In genomic region chr9:21032491-21032890, GRCm38 (mm10) we compare ENCODE assay signal across 8 mouse cellular contexts. TPM values are rescaled to one million over a fixed set of nuclear protein-coding genes. Genes with fewer than 3 reads are reported as not detected.
DNase-seq lines count a peak whose midpoint lies in the region; ATAC-seq and TF ChIP-seq lines count a peak whose summit lies in the region.

No protein-coding gene starts in this region.

- 2% methylated on average over 7 of the region's 7 CpGs for whole genome bisulfite sequencing in heart, embryonic 15.5 days
- 1% methylated on average over 7 of the region's 7 CpGs for WGBS in hindbrain, embryonic 15.5 days
- 3% methylated on average over 7 of the region's 7 CpGs for WGBS in midbrain, embryonic 15.5 days

- TF ChIP-seq POLR2A in cortical plate, adult 2 months (IDR thresholded peaks at IDR 0.05; ENCODE audit: extremely low read depth, insufficient read depth, low read length) = no peak

- no peak overlapping the region for H3K27ac ChIP-seq in heart, embryonic 15.5 days
- peak overlapping the region; percentile 87 for H3K27ac ChIP-seq in cortical plate, adult 2 months (ENCODE audit: insufficient read depth, low read length)
- H3K27ac ChIP-seq in hindbrain, embryonic 15.5 days (replicated peaks) = no peak overlapping the region
- no peak overlapping the region for H3K27ac ChIP-seq in midbrain, embryonic 15.5 days

- H3K4me3 ChIP-seq in heart, embryonic 15.5 days = peak overlapping the region; percentile 59
- H3K4me3 ChIP-seq in cortical plate, adult 2 months (ENCODE audit: insufficient read depth, low read length) = peak overlapping the region; percentile 79
- H3K4me3 ChIP-seq in hindbrain, embryonic 15.5 days = peak overlapping the region; percentile 47
- H3K4me3 ChIP-seq in midbrain, embryonic 15.5 days = peak overlapping the region; percentile 59

- no peaks in the 10 kb centered on the region for H3K9me3 ChIP-seq in heart, embryonic 15.5 days (replicated peaks)
- H3K9me3 ChIP-seq in hindbrain, embryonic 15.5 days = no peaks in the 10 kb centered on the region
- no peaks in the 10 kb centered on the region for H3K9me3 ChIP-seq in midbrain, embryonic 15.5 days

- no peak for TF ChIP-seq CTCF in cortical plate, adult 2 months (IDR thresholded peaks at IDR 0.05; ENCODE audit: extremely low read depth, insufficient read depth, low read length)

- H3K9ac ChIP-seq in heart, embryonic 15.5 days = 0 out of 2 replicates have a peak overlapping the region, but pooled peaks have one; percentile 47
- H3K9ac ChIP-seq in hindbrain, embryonic 15.5 days = no peak overlapping the region
- peak overlapping the region; percentile 63 for H3K9ac ChIP-seq in midbrain, embryonic 15.5 days

- peak overlapping the region; percentile 98 for H3K4me2 ChIP-seq in heart, embryonic 15.5 days
- H3K4me2 ChIP-seq in hindbrain, embryonic 15.5 days = peak overlapping the region; percentile 85
- H3K4me2 ChIP-seq in midbrain, embryonic 15.5 days = peak overlapping the region; percentile 98

- H3K4me1 ChIP-seq in heart, embryonic 15.5 days (replicated peaks) = peaks cover 69% of the 10 kb centered on the region
- H3K4me1 ChIP-seq in cortical plate, adult 2 months (ENCODE audit: control insufficient read depth, insufficient read depth, low read length) = peaks cover 1% of the 10 kb centered on the region; the same call in 1 of the 2 replicates
- peaks cover 76% of the 10 kb centered on the region for H3K4me1 ChIP-seq in hindbrain, embryonic 15.5 days (replicated peaks)
- peaks cover 70% of the 10 kb centered on the region for H3K4me1 ChIP-seq in midbrain, embryonic 15.5 days

- DNase-seq in heart, adult 9 months (ENCODE audit: low spot score in 2 of 2) = no peak
- DNase-seq in layer of hippocampus, postnatal 14 days (ENCODE audit: low spot score in 2 of 2) = no peak
- no peak for DNase-seq in frontal cortex, adult 2 months (ENCODE audit: extremely low spot score in 1 of 2, low spot score in 1 of 2)
- no peak for DNase-seq in ovary, postnatal 14 days (ENCODE audit: low spot score)

- H3K36me3 ChIP-seq in heart, embryonic 15.5 days = no peaks in the 10 kb centered on the region
- no peaks in the 10 kb centered on the region for H3K36me3 ChIP-seq in hindbrain, embryonic 15.5 days
- no peaks in the 10 kb centered on the region for H3K36me3 ChIP-seq in midbrain, embryonic 15.5 days (replicated peaks)

- no peak for ATAC-seq in heart, embryonic 15.5 days (replicated peaks; ENCODE audit: insufficient number of reproducible peaks, insufficient read depth, low FRiP score, low read depth)
- no peak for ATAC-seq in hindbrain, embryonic 15.5 days (ENCODE audit: low FRiP score, low read depth)
- ATAC-seq in midbrain, embryonic 15.5 days (replicated peaks) = no peak

- peaks cover 59% of the 10 kb centered on the region for H3K27me3 ChIP-seq in heart, embryonic 15.5 days
- peaks cover 80% of the 10 kb centered on the region for H3K27me3 ChIP-seq in hindbrain, embryonic 15.5 days
- peaks cover 90% of the 10 kb centered on the region for H3K27me3 ChIP-seq in midbrain, embryonic 15.5 days (replicated peaks)

RNA-seq across cellular contexts. Expression of gene Icam5, which starts 0.6 kb away (rescaled TPM):
- 0.04 and 0.13 TPM in 2 replicates for polyA plus RNA-seq in heart, embryonic 15.5 days (2015; fragmentation: Nextera tagmentation; extraction: Ambion mirVana)
- 176 and 200 TPM in 2 replicates for polyA plus RNA-seq in cortical plate, adult 2 months (2012; rRNA removed)
- 1.7 and 2.6 TPM in 2 replicates for polyA plus RNA-seq in hindbrain, embryonic 15.5 days (2015; fragmentation: Nextera tagmentation; extraction: Ambion mirVana)
- polyA plus RNA-seq in midbrain, embryonic 15.5 days (2015; fragmentation: Nextera tagmentation; extraction: Ambion mirVana) = 1.8 TPM in 2 replicates
- total RNA-seq in layer of hippocampus, postnatal 14 days (2021) = 100 to 1,000 TPM; 337 to 341 TPM
- polyA plus RNA-seq in frontal cortex, adult 2 months (2012; rRNA removed) = 220 and 241 TPM in 2 replicates

RNA-seq across cellular contexts. Expression of gene Icam4, which starts 3.3 kb away (rescaled TPM):
- polyA plus RNA-seq in heart, embryonic 15.5 days (2015; fragmentation: Nextera tagmentation; extraction: Ambion mirVana) = 1.9 and 2.8 TPM in 2 replicates
- polyA plus RNA-seq in cortical plate, adult 2 months (2012; rRNA removed) = 1.7 and 2.3 TPM in 2 replicates
- not detected in 2 replicates for polyA plus RNA-seq in hindbrain, embryonic 15.5 days (2015; fragmentation: Nextera tagmentation; extraction: Ambion mirVana)
- polyA plus RNA-seq in midbrain, embryonic 15.5 days (2015; fragmentation: Nextera tagmentation; extraction: Ambion mirVana) = 0.27 TPM in 2 replicates
- total RNA-seq in layer of hippocampus, postnatal 14 days (2021) = under 1 TPM; 0.41 to 0.44 TPM
- polyA plus RNA-seq in frontal cortex, adult 2 months (2012; rRNA removed) = 3.3 TPM in 2 replicates

RNA-seq across cellular contexts. Expression of gene Icam1, which starts 16.7 kb away (rescaled TPM):
- polyA plus RNA-seq in heart, embryonic 15.5 days (2015; fragmentation: Nextera tagmentation; extraction: Ambion mirVana) = 13.2 and 24.9 TPM in 2 replicates
- polyA plus RNA-seq in cortical plate, adult 2 months (2012; rRNA removed) = 2.8 and 3.6 TPM in 2 replicates
- 3.4 and 3.9 TPM in 2 replicates for polyA plus RNA-seq in hindbrain, embryonic 15.5 days (2015; fragmentation: Nextera tagmentation; extraction: Ambion mirVana)
- 3.3 and 3.9 TPM in 2 replicates for polyA plus RNA-seq in midbrain, embryonic 15.5 days (2015; fragmentation: Nextera tagmentation; extraction: Ambion mirVana)
- total RNA-seq in layer of hippocampus, postnatal 14 days (2021) = 1 to 10 TPM; 2.9 to 3.2 TPM
- 2.9 and 3.5 TPM in 2 replicates for polyA plus RNA-seq in frontal cortex, adult 2 months (2012; rRNA removed)

RNA-seq across cellular contexts. Expression of gene Mrpl4, which starts 30.0 kb away (rescaled TPM):
- 136 and 147 TPM in 2 replicates for polyA plus RNA-seq in heart, embryonic 15.5 days (2015; fragmentation: Nextera tagmentation; extraction: Ambion mirVana)
- 108 and 109 TPM in 2 replicates for polyA plus RNA-seq in cortical plate, adult 2 months (2012; rRNA removed)
- polyA plus RNA-seq in hindbrain, embryonic 15.5 days (2015; fragmentation: Nextera tagmentation; extraction: Ambion mirVana) = 109 and 114 TPM in 2 replicates
- 93.4 and 110 TPM in 2 replicates for polyA plus RNA-seq in midbrain, embryonic 15.5 days (2015; fragmentation: Nextera tagmentation; extraction: Ambion mirVana)
- 10 to 100 TPM; 60.4 to 62.8 TPM for total RNA-seq in layer of hippocampus, postnatal 14 days (2021)
- 114 and 131 TPM in 2 replicates for polyA plus RNA-seq in frontal cortex, adult 2 months (2012; rRNA removed)

RNA-seq across cellular contexts. Expression of gene Zglp1, which starts 34.4 kb away (rescaled TPM):
- polyA plus RNA-seq in heart, embryonic 15.5 days (2015; fragmentation: Nextera tagmentation; extraction: Ambion mirVana) = 0.42 TPM in 1 of 2 replicates, not detected in the other
- polyA plus RNA-seq in cortical plate, adult 2 months (2012; rRNA removed) = 1.8 and 2.1 TPM in 2 replicates
- polyA plus RNA-seq in hindbrain, embryonic 15.5 days (2015; fragmentation: Nextera tagmentation; extraction: Ambion mirVana) = 0.58 and 3.0 TPM in 2 replicates
- polyA plus RNA-seq in midbrain, embryonic 15.5 days (2015; fragmentation: Nextera tagmentation; extraction: Ambion mirVana) = 0.86 and 3.1 TPM in 2 replicates
- 1 to 10 TPM in 1 of 2 experiments, not detected in 1; 2.0 TPM for total RNA-seq in layer of hippocampus, postnatal 14 days (2021)
- polyA plus RNA-seq in frontal cortex, adult 2 months (2012; rRNA removed) = not detected in 2 replicates

Comparison
In these comparisons a context has a peak if more than half of its experiments do, and no peak if none do; other contexts are left out.
1. RNA of gene Icam5, which starts 0.6 kb away (polyA plus RNA-seq): 220 to 241 TPM in frontal cortex, adult 2 months and 176 to 200 TPM in cortical plate, adult 2 months; 1.7 to 2.6 TPM in hindbrain, embryonic 15.5 days, 1.8 TPM in midbrain, embryonic 15.5 days and 0.04 to 0.13 TPM in heart, embryonic 15.5 days; every median in the first group is over 10 times any median in the second.
2. Peak in every context shown above with its lines, with median percentiles within 50 percentile points of each other: H3K4me2 ChIP-seq and H3K4me3 ChIP-seq.